Mouse (Mus musculus): ENCODE data around the gene Tmem266. TPM values are rescaled to one million over a fixed set of nuclear protein-coding genes. Genes with fewer than 3 reads are reported as not detected.

The Tmem266 gene
- total RNA-seq, 2 experiments from 2014 or later, result 0.35 to 0.36 TPM

- DNase-seq, result no peak
Measured at GRCm38 (mm10) chr9:55453366-55453765, 126.7 kb downstream of the Tmem266 start.

GRCm38 (mm10) chr9:55468397-55468796, 141.7 kb downstream of the Tmem266 start:
- DNase-seq, result no peak

- no peak for DNase-seq
Measured at GRCm38 (mm10) chr9:55476084-55476483, 149.4 kb downstream of the Tmem266 start.

- DNase-seq, result no peak
Measured at GRCm38 (mm10) chr9:55478699-55479098, 152.0 kb downstream of the Tmem266 start.

GRCm38 (mm10) chr9:55482116-55482515, 155.4 kb downstream of the Tmem266 start:
- no peak for DNase-seq

Other genes with a start within 250 kb of the Tmem266 start
- gene Ube2q2, start 178.1 kb upstream of the Tmem266 start, total RNA-seq (2021), result 10 to 100 TPM; 25.8 to 27.2 TPM
- gene Fbxo22, start 118.0 kb upstream of the Tmem266 start, total RNA-seq (2021), result 10 to 100 TPM; 20.2 to 21.5 TPM
- under 1 TPM; 0.31 to 0.52 TPM for gene Nrg4, start 69 bp upstream of the Tmem266 start, total RNA-seq (2021)
- gene Etfa, start 185.3 kb downstream of the Tmem266 start, total RNA-seq (2021), result 100 to 1,000 TPM; 216 to 261 TPM
- not detected for gene Isl2, start 211.8 kb downstream of the Tmem266 start, total RNA-seq (2021)

Data from gastrocnemius, postnatal 10 days (tissue).